Mouse (Mus musculus) stomach, embryonic 16.5 days (tissue): ENCODE results near the gene B3gntl1. TPM values are rescaled to one million over a fixed set of nuclear protein-coding genes. Genes with fewer than 3 reads are reported as not detected.
A peak's percentile ranks its signal among the peaks of the same experiment; 100 is the strongest.

Experiments used
- ATAC-seq: fragments of 200-750 bp; cut with Nextera tagmentation; 2 replicates; pipeline ENCODE4 v1.8.0; 2017; ENCODE audit warnings: moderate number of reproducible peaks, moderate TSS enrichment; ENCODE audit not compliant: insufficient read depth, low FRiP score
- H3K27ac ChIP-seq: fragments of 300-500 bp; sonication (generic); 2 replicates; pipeline ENCODE4 v1.5.1; 2014; ENCODE audit warnings: low read length
- H3K27me3 ChIP-seq: fragments of 300-500 bp; sonication (generic); 2 replicates; pipeline ENCODE4 v1.6.1; 2014; ENCODE audit warnings: low read length, control low read depth, mixed read lengths; ENCODE audit not compliant: control insufficient read depth, insufficient read depth
- H3K36me3 ChIP-seq: fragments of 300-500 bp; sonication (generic); 2 replicates; pipeline ENCODE4 v1.6.1; 2014; ENCODE audit warnings: low read length; ENCODE audit not compliant: control insufficient read depth, insufficient read depth
- H3K4me1 ChIP-seq: fragments of 300-500 bp; sonication (generic); 2 replicates; pipeline ENCODE4 v1.6.1; 2014; ENCODE audit warnings: low read length, control low read depth, mixed read lengths; ENCODE audit not compliant: control insufficient read depth, insufficient read depth
- H3K4me2 ChIP-seq: fragments of 300-500 bp; sonication (generic); 2 replicates; pipeline ENCODE4 v1.6.1; 2014; ENCODE audit warnings: low read depth, low read length, mixed read lengths
- H3K4me3 ChIP-seq: fragments of 300-500 bp; sonication (generic); replicated peaks from 2 replicates; pipeline ENCODE4 v1.5.1; 2014; ENCODE audit warnings: mild to moderate bottlenecking, low read length
- H3K9ac ChIP-seq: fragments of 300-500 bp; sonication (generic); 2 replicates; pipeline ENCODE4 v1.6.1; 2014; ENCODE audit warnings: low read length
- H3K9me3 ChIP-seq: fragments of 300-500 bp; sonication (generic); replicated peaks from 2 replicates; pipeline ENCODE4 v1.6.1; 2016; ENCODE audit warnings: low read length, control low read depth; ENCODE audit not compliant: control insufficient read depth
- WGBS: fragments of 180-500 bp; shearing (Covaris S2); extraction: QIAGEN DNeasy Blood & Tissue Kit; methylation state at CpG from one replicate; pipeline ENCODE4 v1.1.7; 2014; 5-methylcytosine and 5-hydroxymethylcytosine counted together
- polyA plus RNA-seq: library from polyadenylated mRNA; unstranded; fragments of >200 nt; fragmentation: Nextera tagmentation; extraction: Ambion mirVana; gene quantifications from 2 replicates; pipeline ENCODE4 v1.2.1, GENCODE M21; 2015

B3gntl1 gene
- polyA plus RNA-seq, 1 experiment from 2014 or later = 9.1 TPM

DNA sequence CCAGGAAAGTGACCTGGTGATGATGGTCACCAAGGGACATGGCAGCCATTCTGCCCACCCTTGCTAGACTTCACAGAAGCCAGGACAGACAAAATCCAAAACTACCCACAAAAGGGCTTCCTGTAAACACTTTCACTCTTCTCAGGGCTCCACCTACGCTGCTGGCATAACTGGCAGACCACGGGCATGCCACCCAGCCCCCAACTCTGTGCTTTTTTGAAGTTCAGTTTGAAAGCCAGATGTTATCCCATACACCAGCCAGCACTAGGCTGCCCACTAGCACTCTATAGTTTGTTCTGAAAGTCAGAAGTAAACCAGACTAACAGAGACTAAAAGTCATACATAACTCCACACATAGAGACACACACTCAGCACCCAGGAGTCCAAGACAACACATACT lies 15.1 kb upstream of the B3gntl1 start:
- Histone ChIP-seq H3K27ac (no peak overlapping the region), H3K27me3 (no peaks in the 10 kb centered on the region), H3K9ac (no peak overlapping the region), H3K9me3 (no peaks in the 10 kb centered on the region), H3K4me3 (no peak overlapping the region), H3K36me3 (no peaks in the 10 kb centered on the region), H3K4me2 (no peak overlapping the region), H3K4me1 (0 out of 2 replicates have a peak, but pooled peaks cover 5% of the 10 kb centered on the region)
- no peak for ATAC-seq
- 85% methylated on average over 2 of the region's 2 CpGs for WGBS

DNA sequence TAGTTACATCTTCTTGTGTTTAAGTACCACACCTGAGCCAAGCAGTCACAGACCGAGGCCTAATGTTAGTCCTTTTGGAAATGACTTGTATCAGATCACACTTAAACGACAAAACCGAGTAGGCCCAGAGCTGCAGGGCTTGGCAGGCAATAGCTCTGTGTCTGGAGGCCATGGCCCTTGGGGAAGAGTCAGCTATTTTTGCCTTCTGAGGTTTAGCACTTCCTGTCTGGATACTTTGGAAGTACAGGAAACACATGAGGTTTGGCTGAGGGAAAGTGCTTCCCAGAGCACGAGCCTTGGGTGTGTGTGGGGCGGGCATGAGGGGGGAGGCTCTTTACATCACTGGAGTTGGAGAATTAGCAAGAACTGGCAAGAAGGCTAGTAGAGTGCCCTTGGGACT lies 13.7 kb upstream of the B3gntl1 start:
- H3K27ac ChIP-seq = no peak overlapping the region
- ATAC-seq = no peak
- H3K27me3 ChIP-seq = no peaks in the 10 kb centered on the region
- no peak overlapping the region for H3K4me2 ChIP-seq
- H3K4me3 ChIP-seq = no peak overlapping the region
- H3K9ac ChIP-seq = no peak overlapping the region
- no peaks in the 10 kb centered on the region for H3K9me3 ChIP-seq
- H3K4me1 ChIP-seq = 0 out of 2 replicates have a peak, but pooled peaks cover 5% of the 10 kb centered on the region
- no peaks in the 10 kb centered on the region for H3K36me3 ChIP-seq
- WGBS = 52% methylated on average over 5 of the region's 5 CpGs

DNA sequence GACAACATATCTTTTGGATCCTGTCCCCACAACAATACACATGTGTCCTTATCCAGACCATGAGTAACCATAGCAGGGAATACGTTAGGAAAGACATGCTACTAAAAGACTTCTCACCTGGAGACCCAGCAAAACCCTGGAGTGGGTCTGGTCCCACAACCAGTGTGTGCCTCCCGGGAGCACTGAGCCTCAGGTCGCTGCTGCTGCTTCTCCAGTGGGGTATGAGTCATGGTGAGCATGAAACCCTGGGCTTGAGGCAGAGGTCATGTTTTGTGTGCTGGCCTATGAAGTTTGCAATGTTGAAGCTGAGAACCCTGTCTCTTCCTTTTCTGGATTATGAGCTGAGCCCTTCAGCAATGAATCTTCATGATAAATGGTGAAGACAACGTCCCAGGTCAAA lies 13.1 kb upstream of the B3gntl1 start:
- WGBS = 65% methylated on average over 4 of the region's 4 CpGs

DNA sequence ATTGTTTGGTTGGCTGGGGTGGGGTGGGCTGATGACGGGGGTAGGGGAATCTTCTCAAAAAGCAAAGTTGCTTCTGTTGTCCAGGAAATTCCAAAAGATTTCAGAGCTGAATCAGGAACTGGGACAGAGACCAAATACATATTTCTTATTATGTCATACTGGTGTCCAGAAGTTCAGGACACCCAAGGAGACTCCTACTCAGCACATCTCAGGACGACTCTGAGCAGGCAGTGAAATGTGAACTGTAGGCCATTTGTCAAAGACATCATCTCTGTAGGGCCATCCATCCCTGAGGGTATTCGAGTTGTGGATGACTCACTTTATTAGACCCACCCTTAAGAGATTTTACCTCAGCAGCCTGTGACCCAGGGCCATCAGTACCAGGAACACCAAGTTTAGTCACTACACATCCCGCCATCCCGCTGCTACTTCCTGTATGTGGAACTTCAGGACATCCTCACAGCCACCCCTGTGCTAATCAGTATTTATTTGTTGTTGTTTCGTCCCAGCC lies 12.6 kb upstream of the B3gntl1 start:
- H3K9me3 ChIP-seq = no peaks in the 10 kb centered on the region
- WGBS = 56% methylated on average over 6 of the region's 6 CpGs
- no peak overlapping the region for H3K27ac ChIP-seq
- peak; percentile 34; the same call in 1 of the 2 replicates for ATAC-seq
- H3K36me3 ChIP-seq = no peaks in the 10 kb centered on the region
- H3K4me3 ChIP-seq = no peak overlapping the region
- H3K4me2 ChIP-seq = no peak overlapping the region
- H3K9ac ChIP-seq = no peak overlapping the region
- H3K27me3 ChIP-seq = no peaks in the 10 kb centered on the region
- H3K4me1 ChIP-seq = 0 out of 2 replicates have a peak, but pooled peaks cover 5% of the 10 kb centered on the region

More for the DNA sequence above, 13.1 kb upstream of the B3gntl1 start:
- ATAC-seq = 0 out of 2 replicates have a peak, but pooled peaks have one; percentile 26
- H3K4me2 ChIP-seq = no peak overlapping the region
- no peaks in the 10 kb centered on the region for H3K27me3 ChIP-seq
- 0 out of 2 replicates have a peak, but pooled peaks cover 5% of the 10 kb centered on the region for H3K4me1 ChIP-seq
- no peaks in the 10 kb centered on the region for H3K9me3 ChIP-seq
- no peak overlapping the region for H3K27ac ChIP-seq
- no peak overlapping the region for H3K4me3 ChIP-seq
- no peak overlapping the region for H3K9ac ChIP-seq
- H3K36me3 ChIP-seq = no peaks in the 10 kb centered on the region

DNA sequence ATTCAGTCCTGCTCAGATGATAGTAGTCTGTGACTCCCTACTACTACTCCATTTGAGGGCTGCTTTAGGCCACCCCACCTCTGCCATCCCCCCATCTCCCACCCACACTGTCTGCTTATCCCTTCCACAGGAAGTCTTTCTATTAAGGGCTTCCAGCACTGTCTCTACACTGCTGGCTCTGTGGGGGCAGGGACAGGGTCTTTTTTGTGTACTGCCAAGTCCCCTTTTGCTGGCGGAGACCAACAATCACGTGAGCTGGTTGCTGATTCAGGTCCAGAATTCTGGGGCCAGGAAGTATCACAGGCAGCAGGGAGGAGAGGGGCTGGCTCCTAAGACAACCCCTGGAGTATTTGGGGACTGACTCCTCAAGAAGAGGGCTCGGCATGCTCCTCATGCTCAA lies 10.3 kb upstream of the B3gntl1 start:
- H3K27ac ChIP-seq = no peak overlapping the region
- 64% methylated on average over 3 of the region's 3 CpGs for WGBS
- ATAC-seq = no peak
- H3K9me3 ChIP-seq = no peaks in the 10 kb centered on the region
- no peak overlapping the region for H3K9ac ChIP-seq
- no peak overlapping the region for H3K4me2 ChIP-seq
- 0 out of 2 replicates have a peak, but pooled peaks cover 5% of the 10 kb centered on the region for H3K4me1 ChIP-seq
- H3K4me3 ChIP-seq = no peak overlapping the region
- no peaks in the 10 kb centered on the region for H3K27me3 ChIP-seq
- H3K36me3 ChIP-seq = no peaks in the 10 kb centered on the region

DNA sequence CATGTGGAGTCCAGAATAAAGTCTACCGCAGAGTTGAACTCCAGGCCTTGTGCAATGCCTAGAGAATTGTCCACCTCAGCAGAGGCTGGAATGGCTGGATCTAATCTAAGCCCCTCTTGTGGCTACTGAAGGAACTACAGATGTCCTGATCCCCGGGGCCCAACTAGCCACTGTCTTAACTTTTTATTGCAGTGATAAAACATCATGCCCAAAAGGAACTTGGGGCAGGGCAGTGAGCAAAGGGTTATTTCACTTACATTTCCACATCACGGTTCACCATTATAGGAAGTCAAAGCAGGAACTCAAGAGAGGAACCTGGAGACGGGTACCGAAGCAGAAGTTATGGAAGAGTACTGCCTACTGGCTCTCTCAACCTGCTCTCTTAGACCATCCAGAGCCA lies 7.8 kb upstream of the B3gntl1 start:
- 0 out of 2 replicates have a peak, but pooled peaks cover 3% of the 10 kb centered on the region for H3K9me3 ChIP-seq
- H3K27me3 ChIP-seq = no peaks in the 10 kb centered on the region
- no peak overlapping the region for H3K4me3 ChIP-seq
- no peak overlapping the region for H3K27ac ChIP-seq
- no peak overlapping the region for H3K4me2 ChIP-seq
- no peaks in the 10 kb centered on the region for H3K4me1 ChIP-seq
- WGBS = 68% methylated on average over 5 of the region's 5 CpGs
- H3K9ac ChIP-seq = no peak overlapping the region
- no peak; the same call in 1 of the 2 replicates for ATAC-seq
- no peaks in the 10 kb centered on the region for H3K36me3 ChIP-seq

DNA sequence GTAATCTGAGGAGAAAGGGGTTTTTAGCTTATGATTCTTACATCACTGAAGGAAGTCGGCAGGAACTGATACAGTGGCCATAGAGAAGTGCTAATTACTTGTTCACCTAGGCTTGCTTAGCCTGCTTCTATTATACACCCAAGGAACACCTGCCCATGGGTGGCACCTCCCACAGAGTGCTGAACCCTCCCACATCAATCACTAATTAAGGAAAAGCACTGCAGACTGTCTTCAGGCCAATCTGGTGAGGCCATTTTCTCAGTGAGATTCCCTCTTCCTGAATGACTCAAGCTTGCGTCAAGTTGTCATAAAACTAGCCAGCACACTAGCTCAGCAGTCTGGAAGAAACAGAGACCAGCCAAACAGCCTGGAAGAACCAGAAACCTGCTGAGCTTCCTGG lies 6.6 kb upstream of the B3gntl1 start:
- 75% methylated on average over 2 of the region's 2 CpGs for WGBS
- H3K4me3 ChIP-seq = no peak overlapping the region
- no peaks in the 10 kb centered on the region for H3K4me1 ChIP-seq
- no peak overlapping the region for H3K4me2 ChIP-seq
- no peak overlapping the region for H3K9ac ChIP-seq
- H3K9me3 ChIP-seq = 0 out of 2 replicates have a peak, but pooled peaks cover 3% of the 10 kb centered on the region
- H3K36me3 ChIP-seq = no peaks in the 10 kb centered on the region
- no peaks in the 10 kb centered on the region for H3K27me3 ChIP-seq
- ATAC-seq = no peak; the same call in 1 of the 2 replicates
- no peak overlapping the region for H3K27ac ChIP-seq

DNA sequence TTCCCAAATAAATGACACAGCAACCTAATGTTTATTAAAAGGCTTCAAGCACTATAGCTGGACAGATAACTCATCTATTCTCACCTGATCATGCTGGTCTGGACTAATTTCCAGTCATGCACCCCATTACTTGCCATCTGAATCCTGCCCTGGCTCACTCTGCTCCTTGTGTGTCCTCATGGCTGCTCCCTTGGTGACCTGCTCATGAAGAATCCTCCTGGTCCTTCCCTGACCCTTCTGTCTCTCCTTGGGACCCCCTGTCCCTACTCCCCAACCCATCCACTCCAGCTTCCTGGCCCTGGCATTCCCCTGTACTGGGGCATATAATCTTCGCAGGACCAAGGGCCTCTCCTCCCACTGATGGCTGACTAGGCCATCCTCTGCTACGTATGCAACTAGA lies 3.9 kb upstream of the B3gntl1 start:
- H3K9ac ChIP-seq = no peak overlapping the region
- H3K36me3 ChIP-seq = no peaks in the 10 kb centered on the region
- 0 out of 2 replicates have a peak, but pooled peaks cover 3% of the 10 kb centered on the region for H3K9me3 ChIP-seq
- H3K27me3 ChIP-seq = no peaks in the 10 kb centered on the region
- WGBS = 93% methylated on average over 2 of the region's 2 CpGs
- no peak overlapping the region for H3K4me2 ChIP-seq
- H3K4me3 ChIP-seq = no peak overlapping the region
- peaks cover 4% of the 10 kb centered on the region; the same call in 1 of the 2 replicates for H3K4me1 ChIP-seq
- no peak overlapping the region for H3K27ac ChIP-seq
- no peak for ATAC-seq

DNA sequence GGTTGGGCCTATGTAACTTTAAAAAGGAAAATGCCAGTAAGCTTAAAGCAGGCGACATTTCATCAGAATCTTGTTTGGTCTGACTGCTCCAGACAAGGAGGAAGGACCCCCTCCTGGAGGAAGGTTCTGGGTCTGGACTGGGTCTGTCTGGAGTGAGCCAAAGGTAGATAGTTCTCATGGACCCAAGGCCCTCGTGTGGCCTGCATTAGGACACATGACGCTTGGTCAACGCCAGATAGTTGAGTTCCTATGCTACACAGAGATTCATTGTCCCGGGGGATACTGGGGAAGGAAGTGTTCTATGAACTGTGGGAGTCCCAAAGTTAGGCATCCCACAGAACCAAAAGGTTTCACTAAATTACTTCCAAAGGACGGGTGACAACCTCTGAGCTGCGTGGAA lies 676 bp upstream of the B3gntl1 start:
- no peak for ATAC-seq
- Histone ChIP-seq H3K9ac (peak overlapping the region; percentile 70), H3K27ac (peak overlapping the region; percentile 82), H3K36me3 (no peaks in the 10 kb centered on the region), H3K4me3 (peak overlapping the region; percentile 68), H3K9me3 (0 out of 2 replicates have a peak, but pooled peaks cover 3% of the 10 kb centered on the region), H3K4me1 (peaks cover 4% of the 10 kb centered on the region; the same call in 1 of the 2 replicates), H3K27me3 (no peaks in the 10 kb centered on the region), H3K4me2 (peak overlapping the region; percentile 62)
- WGBS = 72% methylated on average over 7 of the region's 7 CpGs
